Mouse (Mus musculus) cerebellum, adult (tissue): Measurements from ENCODE around the gene Bbox1.

Source experiments
- ATAC-seq: cut with Nextera tagmentation; 2 replicates; pipeline ENCODE4 v1.9.2; 2017; ENCODE audit warnings: mild to moderate bottlenecking, moderate library complexity, mixed read lengths; ENCODE audit not compliant: insufficient number of reproducible peaks, low FRiP score, low TSS enrichment

The Bbox1 gene

GRCm38 (mm10) chr2:110275424-110275823, 38.9 kb downstream of the Bbox1 start:
- ATAC-seq = no peak

- ATAC-seq = no peak
Measured at GRCm38 (mm10) chr2:110274160-110274559, 40.2 kb downstream of the Bbox1 start.

GRCm38 (mm10) chr2:110269281-110269680, 45.1 kb downstream of the Bbox1 start:
- no peak for ATAC-seq

GRCm38 (mm10) chr2:110232252-110232651, 82.1 kb downstream of the Bbox1 start:
- ATAC-seq = no peak

GRCm38 (mm10) chr2:110230753-110231152, 83.6 kb downstream of the Bbox1 start:
- ATAC-seq = no peak

GRCm38 (mm10) chr2:110229143-110230087, 84.9 kb downstream of the Bbox1 start:
- peak; percentile 70; the same call in 1 of the 2 replicates for ATAC-seq

- ATAC-seq = no peak
Measured at GRCm38 (mm10) chr2:110226421-110226820, 87.9 kb downstream of the Bbox1 start.

- ATAC-seq = no peak
Measured at GRCm38 (mm10) chr2:110225969-110226368, 88.4 kb downstream of the Bbox1 start.

GRCm38 (mm10) chr2:110222793-110223192, 91.6 kb downstream of the Bbox1 start:
- no peak for ATAC-seq

GRCm38 (mm10) chr2:110220492-110220891, 93.9 kb downstream of the Bbox1 start:
- ATAC-seq = no peak

- ATAC-seq = no peak
Measured at GRCm38 (mm10) chr2:110215685-110216058, 98.7 kb downstream of the Bbox1 start.

GRCm38 (mm10) chr2:110214991-110215684, 99.2 kb downstream of the Bbox1 start:
- no peak for ATAC-seq

- no peak for ATAC-seq
Measured at GRCm38 (mm10) chr2:110214278-110214677, 100.1 kb downstream of the Bbox1 start.
